Mouse (Mus musculus): ENCODE data around the gene Rpl6.
"Not testable (repeated sequence)": the region's sequence is repeated elsewhere in the genome, so short reads cannot be mapped to it uniquely, and the experiment has no call there.

Rpl6 gene

DNA sequence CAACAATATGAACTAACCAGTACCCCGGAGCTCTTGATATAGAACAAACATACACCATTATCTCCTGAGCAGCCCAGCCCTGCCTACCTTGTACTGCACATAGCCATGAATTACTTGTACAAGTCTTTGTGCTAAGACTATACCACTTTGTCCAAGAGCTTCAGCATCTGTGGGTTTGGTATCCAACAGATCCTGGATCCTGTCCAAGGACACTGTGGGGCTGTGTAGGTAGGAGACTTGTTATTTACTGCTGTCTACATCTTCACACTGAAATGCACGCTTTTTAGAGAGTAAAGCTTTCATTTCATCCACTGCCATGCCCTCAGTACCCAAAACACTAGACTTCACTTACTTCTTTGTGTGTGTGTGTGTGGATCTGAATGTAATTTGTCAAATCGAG, 20.6 kb downstream of the Rpl6 start:
- no peak for DNase-seq (ENCODE audit: low spot score in 2 of 2)

DNA sequence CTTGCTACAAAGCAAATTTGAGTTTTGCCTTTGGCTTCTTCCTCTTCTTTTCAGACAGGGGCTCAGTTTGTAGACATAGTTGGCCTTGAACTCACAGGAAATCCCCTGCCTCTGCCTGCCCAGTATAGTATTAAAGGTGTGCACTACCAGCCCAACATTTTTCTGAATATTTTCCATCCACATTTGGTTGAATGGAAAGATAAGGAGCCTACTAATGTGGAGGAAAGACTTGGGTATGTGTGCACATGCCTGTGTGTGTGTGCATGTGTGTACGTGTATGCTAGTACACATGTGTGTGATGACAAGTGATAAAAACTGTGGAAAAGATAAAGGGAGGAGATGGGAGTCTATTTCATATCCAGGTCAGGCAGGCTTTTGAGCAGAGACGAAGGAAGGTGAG, 21.6 kb downstream of the Rpl6 start:
- no peak for DNase-seq (ENCODE audit: low spot score in 2 of 2)

DNA sequence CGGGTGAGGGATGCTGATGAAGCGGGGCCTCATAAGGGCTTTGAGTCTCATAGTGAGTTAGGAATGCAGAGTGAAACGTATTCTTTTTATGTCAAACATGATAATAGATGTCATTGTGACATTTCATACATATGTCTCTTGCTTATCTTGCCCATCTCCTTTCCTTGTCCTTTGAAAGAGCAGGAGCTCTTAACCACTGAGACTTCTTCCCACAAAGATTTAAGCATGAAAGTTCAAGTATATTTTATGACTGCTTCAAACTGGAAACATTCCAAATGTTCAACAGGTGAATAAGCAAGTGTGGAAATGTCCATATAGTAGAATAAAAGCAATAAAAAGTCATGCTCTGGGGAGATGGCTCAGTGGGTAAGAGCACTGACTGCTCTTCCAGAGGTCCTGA, 22.1 kb downstream of the Rpl6 start:
- no peak for DNase-seq (ENCODE audit: low spot score in 2 of 2)

- DNase-seq (ENCODE audit: low spot score in 2 of 2) = no peak
These were observed 22.6 kb downstream of the Rpl6 start for GRCm38 (mm10) chr5:121226845-121227244.

GRCm38 (mm10) chr5:121227330-121227729, 23.0 kb downstream of the Rpl6 start:
- DNase-seq (ENCODE audit: low spot score in 2 of 2) = not testable (repeated sequence)

DNA sequence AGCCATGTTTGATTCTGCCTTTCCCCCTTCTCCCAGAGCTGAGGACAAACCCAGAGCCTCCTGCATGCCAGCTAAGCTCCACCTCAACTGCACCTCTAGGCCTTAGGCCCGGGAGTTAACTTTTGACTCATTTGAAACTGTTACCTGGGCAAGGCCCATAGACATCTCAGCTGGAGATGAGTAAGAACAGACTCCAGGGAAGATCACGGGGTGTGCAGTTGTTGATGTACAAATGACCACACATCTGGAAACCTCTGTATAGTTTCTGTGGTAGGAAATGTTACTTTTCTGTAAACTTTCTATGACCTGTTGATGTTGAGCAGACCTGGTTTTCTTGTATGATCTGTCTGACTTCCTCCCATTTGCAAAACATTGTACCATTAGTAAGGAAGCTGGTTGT, 24.9 kb downstream of the Rpl6 start:
- no peak for DNase-seq (ENCODE audit: low spot score in 2 of 2)

- DNase-seq (ENCODE audit: low spot score in 2 of 2) = no peak
These were observed 26.5 kb downstream of the Rpl6 start for GRCm38 (mm10) chr5:121230811-121231210.

DNA sequence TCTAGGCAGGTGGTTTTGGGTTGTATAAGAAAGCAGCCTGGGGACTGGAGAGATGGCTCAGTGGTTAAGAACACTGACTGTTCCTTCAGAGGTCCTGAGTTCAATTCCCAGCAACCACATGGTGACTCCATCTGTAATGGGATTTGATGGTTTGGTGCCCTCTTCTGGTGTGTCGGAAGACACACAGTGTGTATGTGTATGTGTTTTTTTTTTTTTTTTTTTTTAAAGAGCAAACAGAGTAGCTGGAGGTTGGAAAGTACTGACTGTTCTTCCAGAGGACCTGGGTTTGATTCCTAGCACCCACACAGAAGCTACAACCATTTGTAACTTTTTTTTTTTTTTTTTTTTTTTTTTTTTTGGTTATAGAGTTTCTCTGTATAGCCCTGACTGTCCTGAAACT, 28.5 kb downstream of the Rpl6 start:
- no peak for DNase-seq (ENCODE audit: low spot score in 2 of 2)

DNA sequence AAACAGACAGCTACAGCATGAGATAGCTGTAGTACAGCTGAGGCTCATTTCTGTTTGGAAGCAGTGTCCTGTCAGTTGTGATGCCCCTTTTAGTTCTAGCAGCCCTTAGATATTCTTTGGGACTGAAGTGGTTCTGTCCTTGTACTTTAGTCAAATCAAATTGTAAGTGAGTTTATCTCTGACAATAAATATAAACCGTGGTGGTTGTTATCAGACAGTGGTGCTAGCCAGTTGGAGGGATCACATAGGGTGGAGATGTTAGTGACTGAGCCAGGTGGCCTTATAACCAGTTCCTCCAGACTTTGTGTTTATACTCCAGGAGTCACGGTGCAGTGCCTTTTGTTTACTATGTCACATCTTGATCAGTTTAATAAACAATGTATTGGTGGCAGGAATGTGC, 29.4 kb downstream of the Rpl6 start:
- no peak for DNase-seq (ENCODE audit: low spot score in 2 of 2)

GRCm38 (mm10) chr5:121236171-121236570, 31.9 kb downstream of the Rpl6 start:
- DNase-seq (ENCODE audit: low spot score in 2 of 2) = no peak

- no peak for DNase-seq (ENCODE audit: low spot score in 2 of 2)
These were observed 33.9 kb downstream of the Rpl6 start for GRCm38 (mm10) chr5:121238208-121238607.

DNA sequence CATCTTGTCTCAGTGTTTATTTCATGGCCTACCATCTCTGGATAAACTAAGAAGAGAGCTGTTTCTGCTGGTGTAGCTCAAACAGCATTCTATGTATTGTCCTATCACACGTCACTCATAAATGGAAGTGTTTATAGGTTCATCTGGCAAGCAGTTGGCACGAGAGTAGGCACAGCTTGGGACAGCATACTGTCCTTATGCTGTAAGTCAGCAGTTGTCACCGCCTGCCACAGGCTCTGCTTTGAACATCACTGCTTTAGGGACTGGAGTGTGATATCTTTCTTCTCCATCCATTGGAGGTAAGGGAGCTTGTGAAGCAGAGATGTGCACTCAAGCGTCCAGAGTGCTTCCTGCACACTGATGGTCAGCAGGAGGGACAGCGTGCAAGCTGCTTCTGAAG, 35.6 kb downstream of the Rpl6 start:
- no peak for DNase-seq (ENCODE audit: low spot score in 2 of 2)

GRCm38 (mm10) chr5:121241182-121241581, 36.9 kb downstream of the Rpl6 start:
- DNase-seq (ENCODE audit: low spot score in 2 of 2) = no peak

- no peak for DNase-seq (ENCODE audit: low spot score in 2 of 2)
These were observed 38.0 kb downstream of the Rpl6 start for GRCm38 (mm10) chr5:121242261-121242660.

- DNase-seq (ENCODE audit: low spot score in 2 of 2) = no peak
These were observed 38.4 kb downstream of the Rpl6 start for GRCm38 (mm10) chr5:121242701-121243100.

GRCm38 (mm10) chr5:121243676-121244364, 39.5 kb downstream of the Rpl6 start:
- no peak for DNase-seq (ENCODE audit: low spot score in 2 of 2)

DNA sequence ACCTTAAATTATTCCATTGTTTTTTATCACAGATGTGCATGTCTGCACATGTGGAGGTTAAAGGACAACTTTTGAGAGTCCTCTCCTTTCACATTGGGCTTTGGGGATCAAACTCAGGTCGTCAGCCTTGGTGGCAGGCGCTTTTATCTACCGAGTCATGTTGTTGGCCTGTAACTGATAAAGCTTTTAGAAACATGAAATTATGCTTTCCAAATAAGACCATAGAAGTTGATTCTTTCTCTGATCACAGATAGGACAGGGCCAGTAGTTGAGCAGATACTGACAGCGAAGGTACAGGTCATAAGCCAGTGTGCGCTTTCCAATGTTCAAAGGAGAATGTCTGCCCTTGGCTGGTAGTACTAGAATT, 40.1 kb downstream of the Rpl6 start:
- no peak for DNase-seq (ENCODE audit: low spot score in 2 of 2)

DNA sequence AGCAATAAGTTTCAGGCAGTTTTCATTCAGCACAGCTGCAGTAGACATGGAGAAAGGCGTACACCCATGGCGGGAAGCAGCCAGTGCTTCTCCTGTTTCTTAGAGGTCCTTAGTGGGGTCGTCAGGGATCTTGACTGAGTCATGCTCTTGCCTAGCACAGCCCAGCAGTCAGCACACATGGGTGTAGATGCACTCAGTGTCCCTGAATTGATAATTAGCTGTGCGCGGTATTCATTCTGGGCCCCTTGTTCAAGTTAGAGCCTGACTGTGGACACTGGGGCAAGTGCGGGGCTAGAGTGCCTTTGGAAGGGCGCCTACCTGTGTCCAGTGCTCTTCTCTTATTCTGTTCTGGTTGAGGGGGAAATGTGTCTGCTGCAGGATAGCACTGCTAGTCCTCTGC, 40.9 kb downstream of the Rpl6 start:
- DNase-seq (ENCODE audit: low spot score in 2 of 2) = no peak

GRCm38 (mm10) chr5:121248766-121249394, 44.6 kb downstream of the Rpl6 start:
- no peak for DNase-seq (ENCODE audit: low spot score in 2 of 2)

GRCm38 (mm10) chr5:121249693-121250092, 45.4 kb downstream of the Rpl6 start:
- no peak for DNase-seq (ENCODE audit: low spot score in 2 of 2)

GRCm38 (mm10) chr5:121251813-121252212, 47.5 kb downstream of the Rpl6 start:
- DNase-seq (ENCODE audit: low spot score in 2 of 2) = peak in 1 of 2 experiments; percentile 18

DNA sequence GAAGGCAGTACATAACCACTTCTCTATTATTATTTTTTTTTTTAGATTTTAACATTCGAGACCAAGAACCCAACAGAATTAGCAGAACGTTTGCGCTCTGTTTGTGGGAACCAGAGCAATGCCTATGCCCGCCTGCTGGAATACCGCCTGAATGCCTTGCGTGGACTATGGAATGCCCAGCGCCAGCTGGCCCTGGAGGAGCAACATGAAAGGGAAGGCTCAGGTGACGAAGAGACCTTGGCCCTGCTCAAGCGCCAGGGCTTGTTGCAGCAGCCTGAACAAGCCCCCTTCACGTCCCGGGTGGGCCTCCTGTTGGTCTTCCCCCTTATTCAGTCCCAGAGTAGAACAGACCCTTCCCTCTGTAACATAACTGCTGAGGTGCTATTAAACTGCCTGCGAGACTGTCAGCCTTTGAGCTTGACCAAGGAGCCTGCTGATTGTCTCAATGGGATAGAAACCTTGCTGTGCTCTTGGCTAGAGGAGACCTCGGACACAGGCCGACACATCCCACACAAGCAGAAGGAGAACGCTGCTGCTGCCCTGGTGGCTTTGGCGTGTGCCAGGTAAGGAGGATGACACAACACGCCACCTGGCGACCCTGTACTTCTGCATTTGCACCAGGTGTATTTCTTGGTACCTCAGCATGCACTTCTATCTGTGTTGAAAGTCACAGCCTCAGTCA, 49.7 kb downstream of the Rpl6 start:
- DNase-seq (ENCODE audit: low spot score in 2 of 2) = no peak

- DNase-seq (ENCODE audit: low spot score in 2 of 2) = no peak
These were observed 50.7 kb downstream of the Rpl6 start for GRCm38 (mm10) chr5:121254977-121255376.

Measured in urinary bladder, postnatal 36 days (tissue).